Mouse (Mus musculus): Measurements from ENCODE around the gene Ptgis. TPM values are rescaled to one million over a fixed set of nuclear protein-coding genes. Genes with fewer than 3 reads are reported as not detected.

Ptgis gene
- total RNA-seq (2021): 1 to 10 TPM in 1 of 2 experiments, under 1 TPM in 1; 0.79 to 1.2 TPM
- long read RNA-seq, partial matches to known transcripts: 0 of 4 reads
- long read RNA-seq, other reads (novel, unspliced or antisense): 3 of 4 reads

DNA sequence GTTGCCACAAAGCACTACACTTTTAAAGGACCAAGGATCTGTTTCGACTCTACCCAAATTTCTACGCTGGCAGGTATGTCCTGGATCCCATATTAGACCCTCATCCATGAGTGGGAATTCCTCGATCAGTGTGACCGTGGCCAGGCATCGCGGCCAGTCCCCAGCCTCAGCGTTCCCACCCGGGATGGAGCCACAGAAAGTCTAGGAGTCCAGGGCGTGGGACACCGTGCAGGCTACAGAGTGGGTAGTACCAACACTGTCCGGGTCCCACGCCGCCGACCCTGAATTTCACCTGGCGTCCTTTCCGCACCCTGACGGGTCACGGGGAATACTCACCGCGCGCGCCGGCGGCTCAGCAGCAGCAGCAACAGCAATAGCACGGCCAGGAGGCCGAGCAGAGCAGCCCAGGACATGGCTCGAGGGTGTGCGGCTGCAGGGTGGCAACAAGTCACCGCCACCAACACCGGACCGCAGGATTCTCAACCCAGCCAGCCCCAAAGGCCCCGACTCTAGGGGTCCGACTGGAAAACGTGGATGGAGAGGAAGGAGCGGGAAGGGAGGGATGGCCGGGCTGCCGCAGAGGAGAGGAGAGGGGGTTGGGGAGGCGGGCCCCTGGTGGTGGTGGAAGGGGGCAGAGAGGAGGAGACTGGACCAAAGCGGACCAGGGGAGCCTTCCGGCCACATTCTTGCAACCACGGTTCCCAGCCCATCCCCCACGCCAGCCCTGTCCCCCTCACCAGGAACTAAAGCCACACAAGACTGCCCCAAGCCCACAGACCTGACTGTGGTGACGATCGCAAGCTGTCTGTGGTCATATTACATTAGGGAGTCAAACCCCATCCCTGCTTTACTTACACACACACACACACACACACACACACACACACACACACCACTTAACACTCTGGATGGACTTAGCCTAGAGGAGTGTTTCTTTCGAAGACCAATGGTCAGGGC, at the start of gene Ptgis:
Gene Ptgis, minus strand, starts transcription at position 597 of the 957 bp plus-strand sequence.
- DNase-seq (ENCODE audit: low spot score in 2 of 2): no peak

DNA sequence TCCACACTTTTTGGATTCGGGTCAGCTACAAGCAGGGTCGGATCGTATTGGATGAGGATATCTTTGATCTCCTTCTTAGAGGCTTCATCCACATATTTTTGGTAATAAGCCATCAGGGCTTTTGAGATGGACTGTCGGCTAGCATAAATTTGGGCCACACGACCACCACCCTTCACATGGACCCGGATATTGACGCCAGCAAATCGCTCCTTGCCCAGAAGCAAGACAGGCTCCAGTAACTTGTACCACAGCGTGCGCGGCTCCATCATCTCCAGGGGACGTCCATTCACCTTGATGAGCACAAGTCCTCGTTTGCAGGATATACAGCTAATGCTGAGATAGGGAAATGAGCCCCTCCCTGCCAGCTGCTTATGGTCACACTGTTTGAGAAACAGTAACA, 41.1 kb upstream of the Ptgis start:
- no peak for DNase-seq (ENCODE audit: low spot score in 2 of 2)

DNA sequence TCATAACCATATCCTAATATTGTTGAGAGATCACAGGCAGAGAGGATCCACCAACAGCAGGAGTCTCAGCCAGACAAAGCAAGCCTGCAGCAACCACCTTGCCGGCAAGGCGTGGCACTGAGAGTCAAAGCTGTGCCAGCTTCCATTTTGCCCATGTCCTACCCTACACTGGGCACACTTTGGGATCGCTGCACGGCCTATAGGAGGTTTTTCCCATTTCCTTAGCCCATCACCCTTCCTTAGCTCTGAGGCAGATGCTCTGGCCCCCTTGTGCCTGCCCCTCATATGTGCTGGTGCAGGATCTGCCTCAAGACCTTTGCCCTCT, 40.5 kb upstream of the Ptgis start:
- DNase-seq (ENCODE audit: low spot score in 2 of 2): no peak

DNA sequence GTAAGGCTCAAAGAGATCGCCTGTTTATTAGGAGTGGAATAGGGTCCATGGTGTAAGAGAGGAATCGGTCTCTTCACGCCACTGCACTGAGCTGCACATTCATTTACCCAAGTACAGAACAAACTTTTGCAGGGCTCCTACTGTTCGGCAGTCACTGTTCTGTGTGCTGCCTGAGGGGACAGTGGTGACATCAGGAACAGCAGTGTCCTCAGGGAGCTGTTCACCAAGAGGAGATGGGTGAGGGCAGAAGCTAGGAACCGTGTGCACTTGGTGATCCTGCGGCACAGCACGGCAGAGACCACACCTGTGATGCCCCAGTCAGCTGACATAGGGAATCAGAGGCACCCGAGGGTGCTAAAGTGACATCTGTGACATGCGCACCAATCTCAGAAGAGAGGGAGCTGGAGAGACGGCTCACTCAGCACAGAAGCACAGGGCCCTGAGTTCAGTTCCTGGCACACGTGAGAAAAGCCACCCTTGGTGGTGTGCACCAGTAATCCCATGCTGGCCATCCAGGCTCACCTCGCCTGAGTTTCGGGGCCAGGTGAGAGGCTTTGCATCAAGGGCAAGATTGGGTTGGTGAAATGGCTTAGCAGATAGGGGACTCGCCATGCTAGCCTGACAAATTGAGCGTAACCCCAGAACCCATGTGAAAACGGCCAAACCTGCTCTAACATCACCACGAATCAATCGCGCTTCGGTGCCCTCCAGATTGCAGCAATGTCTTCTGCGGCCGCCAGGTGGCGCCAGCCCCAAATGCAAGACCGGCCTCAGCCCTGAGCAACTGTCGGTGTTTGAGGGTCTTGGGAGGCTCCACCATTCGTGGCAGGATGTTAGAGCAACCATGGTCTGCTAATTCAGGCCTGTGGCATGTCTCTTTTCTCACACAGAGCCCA, 39.9 kb upstream of the Ptgis start:
- peak; percentile 51 to 87 for DNase-seq (ENCODE audit: low spot score in 2 of 2)

DNA sequence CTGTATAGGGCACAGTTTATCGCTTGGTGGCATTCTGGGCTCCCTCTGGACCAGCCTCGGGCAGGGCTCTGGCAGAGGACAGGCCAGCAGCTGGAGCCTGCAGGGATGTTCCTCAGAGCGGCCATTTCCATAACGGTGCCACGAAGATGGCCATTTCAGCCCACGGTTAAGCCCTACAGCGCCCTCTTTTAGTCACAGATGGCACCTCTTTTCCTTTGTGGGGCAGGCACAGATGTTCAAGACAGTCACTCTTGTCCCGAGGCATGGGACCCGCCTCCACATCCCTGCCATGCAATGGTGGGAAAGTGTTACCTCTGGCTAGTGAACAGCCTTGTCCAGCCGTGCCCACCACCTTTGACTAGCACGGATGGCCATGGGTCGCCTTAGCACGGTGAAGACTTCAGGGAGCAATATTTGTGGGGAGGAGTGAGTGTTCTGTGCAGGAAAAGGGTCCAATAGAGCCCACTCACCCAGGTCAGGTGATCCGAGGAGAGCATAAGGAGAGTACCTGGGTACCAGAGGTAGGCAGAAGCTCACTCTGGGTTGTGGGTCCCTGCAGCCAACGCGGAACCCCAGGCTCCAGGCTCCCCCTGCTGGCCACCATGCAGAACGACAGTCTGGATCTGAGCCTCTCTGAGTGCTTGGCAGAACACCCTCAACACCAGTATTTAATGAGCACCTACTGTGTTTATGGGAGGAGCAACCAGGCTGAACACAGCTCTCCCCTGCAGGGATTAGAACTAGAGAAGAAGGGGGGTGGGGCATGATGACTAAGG, 38.5 kb upstream of the Ptgis start:
- DNase-seq (ENCODE audit: low spot score in 2 of 2): peak in 1 of 2 experiments; percentile 51

DNA sequence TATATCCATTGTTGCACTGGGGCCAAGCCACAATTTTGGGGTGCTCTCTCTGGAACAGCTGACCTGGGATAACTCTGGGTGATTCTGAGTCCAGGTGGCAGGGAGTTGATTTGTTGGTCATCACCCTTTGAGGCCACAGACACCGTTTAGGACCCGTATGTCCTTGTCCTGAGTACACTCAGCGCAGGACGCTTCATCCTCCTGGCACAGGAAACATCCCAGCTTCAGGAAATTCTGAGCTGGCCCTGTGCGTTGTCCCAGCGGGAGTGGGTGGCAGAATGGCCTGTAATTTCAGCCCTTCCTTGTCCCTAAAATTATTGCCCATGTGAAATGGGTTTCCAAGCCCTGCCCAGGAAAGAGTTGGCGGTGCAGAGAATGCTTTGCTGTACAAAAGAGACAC, 37.6 kb upstream of the Ptgis start:
- DNase-seq (ENCODE audit: low spot score in 2 of 2): no peak

DNA sequence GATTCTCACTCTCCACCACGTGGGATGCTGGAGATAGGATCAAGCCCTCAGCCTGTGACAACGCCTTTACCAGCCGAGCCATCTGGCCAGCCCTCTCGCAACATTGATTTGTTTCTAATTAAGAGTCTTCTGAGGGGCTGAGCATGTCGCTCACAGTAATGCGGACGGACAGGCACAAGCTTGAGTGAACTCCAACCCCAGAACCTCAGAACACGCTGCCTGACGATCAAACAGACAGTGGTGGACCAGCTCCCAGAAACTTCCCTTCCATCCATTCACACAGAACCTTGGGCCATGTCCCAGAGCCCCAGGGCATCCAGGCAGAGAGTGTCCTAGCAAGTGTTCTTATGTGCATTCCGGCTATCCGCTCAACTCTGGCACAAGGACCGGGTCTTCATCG, 36.6 kb upstream of the Ptgis start:
- DNase-seq (ENCODE audit: low spot score in 2 of 2): no peak

DNA sequence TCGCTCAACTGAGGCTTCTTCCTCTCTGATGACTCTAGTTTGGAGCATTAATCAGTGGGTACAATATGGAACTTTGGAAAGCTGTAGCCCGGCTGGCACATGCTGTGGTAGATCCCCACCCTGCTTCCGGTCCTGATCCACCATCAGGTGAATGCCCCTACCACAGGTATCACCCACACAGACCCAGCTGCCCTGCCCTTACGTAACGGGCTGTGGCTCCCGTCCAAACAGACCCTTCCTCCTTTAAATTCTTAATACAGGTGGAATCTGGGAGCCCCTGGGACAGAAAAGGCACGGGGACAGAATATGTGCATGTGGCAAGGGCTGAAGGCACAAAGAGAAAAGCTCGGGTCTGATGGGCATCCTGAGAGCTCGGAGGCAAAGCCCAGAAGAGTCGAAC, 35.5 kb upstream of the Ptgis start:
- DNase-seq (ENCODE audit: low spot score in 2 of 2): no peak

DNA sequence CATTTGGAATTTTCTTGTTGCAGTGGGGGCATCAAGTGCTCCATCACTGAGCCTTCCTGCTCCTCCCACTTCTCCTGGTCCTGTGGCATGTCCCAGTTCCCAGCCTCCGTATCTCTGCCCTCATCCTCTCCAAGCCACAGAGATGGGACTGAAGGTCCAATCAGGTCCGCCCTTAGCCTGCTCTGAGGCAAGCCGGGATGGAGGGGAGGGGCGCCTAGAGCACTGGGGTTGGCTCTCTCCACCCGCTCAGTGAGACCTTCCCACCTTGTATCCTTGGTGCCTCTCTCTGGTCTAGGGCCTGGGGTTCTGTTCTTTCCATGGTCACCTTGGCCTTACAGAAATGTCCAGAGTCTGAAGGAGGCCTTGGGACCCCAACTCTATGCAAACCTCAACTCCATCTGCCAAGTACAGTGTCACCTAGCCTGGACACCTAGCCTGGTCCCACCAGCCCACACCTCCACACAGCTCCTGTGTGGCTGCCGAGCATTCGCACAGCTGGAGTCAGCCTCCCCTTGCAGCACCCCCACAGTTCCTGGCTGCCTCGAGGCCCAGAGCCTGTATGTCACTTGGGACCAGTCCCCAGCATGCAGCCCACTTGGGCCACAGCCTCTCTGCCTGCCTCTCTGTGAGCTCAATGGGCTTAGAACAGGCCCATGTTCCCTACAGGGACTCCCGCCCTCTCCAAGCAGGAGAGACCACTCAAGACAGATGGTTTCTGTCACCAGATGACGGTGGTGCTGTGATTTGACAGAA, 34.5 kb upstream of the Ptgis start:
- no peak for DNase-seq (ENCODE audit: low spot score in 2 of 2)

DNA sequence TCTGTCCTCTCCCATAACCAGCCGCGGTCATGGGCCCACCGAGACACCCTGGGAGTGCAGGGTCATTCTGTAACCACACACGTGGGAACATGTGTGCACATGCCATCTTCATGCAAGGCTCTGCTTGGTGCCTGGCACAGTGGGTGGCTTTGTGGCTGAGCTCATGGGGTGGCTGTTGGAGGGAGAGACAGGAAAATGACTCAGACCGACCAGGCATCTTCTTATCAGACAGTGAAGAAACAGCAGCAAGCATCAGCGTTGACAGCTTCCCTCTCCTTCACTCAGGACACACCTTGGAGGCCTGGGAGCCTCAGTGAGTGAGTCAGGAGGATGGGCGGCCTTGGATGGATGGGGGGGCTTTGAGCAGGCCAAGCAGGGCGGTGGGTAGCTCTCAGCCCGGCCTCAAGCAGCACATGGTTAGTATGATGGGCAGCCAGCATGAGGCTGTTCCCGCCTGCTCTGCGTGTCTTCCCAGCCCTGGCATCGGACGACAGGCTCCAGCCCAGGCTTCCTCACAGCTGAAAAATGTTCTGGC, 32.9 kb upstream of the Ptgis start:
- no peak for DNase-seq (ENCODE audit: low spot score in 2 of 2)

DNA sequence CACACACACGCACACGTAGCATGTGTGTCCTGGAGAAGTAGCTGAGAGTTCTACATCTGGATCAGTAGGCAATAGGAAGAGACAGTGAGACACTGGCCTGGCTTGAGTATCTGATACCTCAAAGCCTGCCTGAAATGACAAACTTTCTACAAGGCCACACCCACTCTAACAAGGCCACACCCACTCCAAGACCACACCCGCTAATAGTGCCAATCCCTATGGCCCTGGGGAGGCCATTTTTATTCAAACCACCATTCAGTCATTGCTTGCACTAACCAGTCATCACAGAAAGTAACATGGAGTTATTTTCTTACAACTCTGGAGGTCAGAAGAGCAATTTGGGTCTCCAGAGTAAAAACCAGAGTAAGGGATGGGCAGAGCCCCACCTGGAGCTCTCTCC, 32.3 kb upstream of the Ptgis start:
- no peak for DNase-seq (ENCODE audit: low spot score in 2 of 2)

DNA sequence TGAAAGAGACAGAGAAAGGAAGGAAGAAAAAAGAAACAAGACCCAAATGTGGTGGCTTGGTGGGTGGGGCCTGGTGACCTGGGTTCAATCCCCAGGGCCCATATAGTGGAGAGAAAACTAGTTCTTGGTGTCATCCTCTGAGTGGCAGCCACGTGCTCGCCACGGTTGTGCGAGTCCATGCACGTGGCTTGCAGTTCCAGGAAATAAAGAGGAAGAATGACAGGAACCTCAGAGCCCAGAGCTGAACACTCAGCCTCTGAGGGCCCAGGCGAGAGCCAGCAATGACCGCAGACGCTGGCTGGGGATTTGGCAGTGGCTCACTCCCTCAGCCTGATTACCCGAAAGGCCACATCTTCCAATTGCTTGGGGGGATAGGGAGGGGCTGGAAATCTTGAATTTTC, 30.7 kb upstream of the Ptgis start:
- DNase-seq (ENCODE audit: low spot score in 2 of 2): no peak

DNA sequence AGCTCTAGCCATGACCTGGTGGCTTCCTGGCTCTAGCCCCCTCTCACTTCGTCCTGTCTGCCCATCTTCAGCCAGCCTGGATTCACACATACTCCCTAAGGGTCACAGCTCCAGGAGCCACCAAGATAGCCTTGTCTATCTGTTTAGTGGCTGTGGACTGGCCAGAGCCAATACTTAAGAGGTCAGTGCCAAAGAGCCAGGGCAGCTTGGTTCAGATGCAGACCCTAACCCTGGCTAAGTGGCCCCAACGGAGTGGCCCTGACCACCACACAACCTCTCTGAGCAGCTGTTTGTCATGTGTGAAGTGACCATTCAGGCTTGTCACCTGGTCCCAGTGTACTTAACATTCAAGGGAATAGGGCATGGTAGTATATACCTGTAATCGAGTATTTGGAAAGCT, 30.1 kb upstream of the Ptgis start:
- no peak for DNase-seq (ENCODE audit: low spot score in 2 of 2)

DNA sequence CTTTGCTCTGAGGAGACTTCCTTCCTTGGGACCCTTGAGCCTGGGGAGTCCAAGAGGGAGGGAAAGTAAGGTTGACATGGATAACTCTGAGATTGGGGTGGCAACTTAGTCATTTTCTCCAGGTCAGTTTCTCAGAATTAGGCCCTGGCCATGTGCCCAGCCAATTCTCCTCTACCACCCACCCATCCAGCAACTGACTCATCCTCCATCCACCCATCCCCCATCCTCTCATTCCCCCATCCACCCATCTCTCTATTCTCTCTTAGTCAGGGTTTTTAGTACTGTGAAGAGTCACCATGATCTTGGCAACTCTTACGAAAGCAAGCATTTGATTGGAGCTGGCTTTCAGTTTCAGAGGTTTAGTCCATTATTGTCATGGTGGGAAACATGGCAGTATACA, 28.3 kb upstream of the Ptgis start:
- DNase-seq (ENCODE audit: low spot score in 2 of 2): no peak

DNA sequence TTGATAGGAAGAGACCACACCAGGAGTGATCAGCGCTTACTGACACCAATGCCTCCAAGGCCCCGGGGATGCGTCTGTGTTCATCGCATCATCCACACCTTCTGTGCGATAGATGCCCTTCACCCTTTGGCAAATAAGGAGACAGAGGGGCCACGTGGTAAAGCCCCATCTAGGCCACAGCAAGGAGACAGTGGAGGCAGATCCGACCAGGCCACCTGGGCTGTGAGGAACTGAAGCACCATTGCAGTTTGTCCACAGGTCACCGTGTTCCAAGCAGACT, 27.9 kb upstream of the Ptgis start:
- no peak for DNase-seq (ENCODE audit: low spot score in 2 of 2)

DNA sequence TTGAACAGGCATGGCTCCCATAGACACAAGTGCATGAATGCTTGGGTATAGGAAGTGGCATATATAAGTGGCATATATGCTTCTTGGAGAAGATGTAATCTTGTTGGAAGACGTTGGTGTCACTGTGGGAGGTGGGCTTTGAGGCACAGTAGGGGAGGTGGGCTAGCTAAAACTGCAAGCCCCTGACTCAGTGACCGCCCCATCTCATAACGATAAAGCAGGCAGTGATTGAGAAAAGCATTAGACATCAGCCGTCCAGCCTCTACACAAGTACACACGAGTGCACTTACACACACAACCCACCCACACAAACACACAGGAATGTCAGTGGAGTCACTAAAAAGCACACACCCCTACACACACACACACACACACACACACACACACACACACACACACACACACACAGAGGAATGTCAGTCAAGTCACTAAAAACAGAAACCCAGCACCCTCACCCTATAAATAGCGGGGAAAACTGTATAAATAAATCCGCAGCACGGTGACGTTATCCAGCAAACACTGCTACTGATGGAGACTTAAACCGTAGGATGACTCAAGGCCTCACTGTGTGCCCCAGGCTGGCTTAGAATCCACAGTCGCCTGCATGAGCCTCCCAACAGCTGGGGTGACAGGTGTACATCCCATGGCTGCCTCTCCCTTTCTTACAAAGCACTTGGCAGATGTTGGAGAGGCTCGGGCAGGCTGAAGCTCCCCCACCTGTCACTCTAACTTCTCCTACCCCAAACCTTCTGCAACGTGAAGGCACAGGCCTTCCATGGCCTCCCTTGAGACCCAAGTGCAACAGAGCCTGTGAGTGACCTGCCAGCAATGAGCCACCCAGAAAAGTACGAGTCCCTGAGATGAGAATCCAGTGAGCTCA, 27.4 kb upstream of the Ptgis start:
- DNase-seq (ENCODE audit: low spot score in 2 of 2): peak in 1 of 2 experiments; percentile 20

DNA sequence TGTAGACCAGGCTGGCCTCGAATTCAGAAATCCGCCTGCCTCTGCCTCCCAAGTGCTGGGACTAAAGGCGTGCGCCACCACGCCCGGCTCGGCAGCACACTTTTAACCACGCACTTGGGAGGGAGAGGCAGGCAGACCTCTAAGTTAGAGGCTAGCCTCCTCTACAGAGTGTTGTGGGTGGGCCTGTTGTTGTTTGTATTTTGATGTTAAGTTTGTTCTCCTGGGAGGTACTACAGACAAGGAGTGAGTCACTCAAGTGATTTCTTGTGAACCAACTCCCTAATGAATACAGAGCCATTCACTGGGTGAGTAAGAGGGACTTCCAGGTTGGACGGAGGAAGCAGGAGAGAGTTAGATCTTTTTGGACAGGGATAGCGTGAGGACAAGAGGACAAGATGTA, 25.8 kb upstream of the Ptgis start:
- no peak for DNase-seq (ENCODE audit: low spot score in 2 of 2)

DNA sequence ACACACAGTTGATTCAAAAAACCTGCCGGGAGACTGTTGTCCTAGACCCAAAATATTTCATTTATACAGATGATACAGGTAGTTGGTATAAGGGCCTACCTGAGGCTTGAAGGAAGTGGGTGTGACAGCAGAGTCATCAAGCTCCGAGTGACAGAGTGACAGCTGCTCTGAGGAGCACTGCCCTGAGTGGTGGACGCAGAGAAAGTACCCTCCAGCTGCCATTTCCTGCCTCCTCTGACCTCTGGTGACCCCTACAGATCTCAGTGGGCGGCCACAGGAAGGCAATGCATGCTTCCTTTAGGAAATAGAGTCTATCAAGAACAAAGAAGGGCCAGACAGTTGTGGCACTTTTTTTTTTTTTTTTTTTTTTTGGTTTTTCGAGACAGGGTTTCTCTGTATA, 25.4 kb upstream of the Ptgis start:
- DNase-seq (ENCODE audit: low spot score in 2 of 2): no peak

DNA sequence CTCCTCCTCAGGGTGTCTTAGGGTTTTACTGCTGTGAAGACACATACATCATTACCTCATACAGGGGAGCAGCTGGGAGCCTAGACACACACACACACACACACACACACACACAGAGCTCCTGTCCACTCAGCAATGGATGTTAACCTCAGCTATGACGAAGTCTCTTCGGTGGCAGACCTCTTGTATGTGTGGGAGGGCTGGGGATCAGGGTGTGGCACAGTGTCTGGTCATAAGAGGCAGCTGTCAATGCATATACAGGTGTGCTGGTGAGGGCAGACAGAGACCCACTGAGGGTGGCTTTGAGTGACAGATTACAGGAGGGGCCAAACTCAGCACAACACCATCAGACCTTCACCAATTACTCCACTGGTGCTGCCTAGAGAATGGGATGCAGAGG, 24.6 kb upstream of the Ptgis start:
- no peak for DNase-seq (ENCODE audit: low spot score in 2 of 2)

DNA sequence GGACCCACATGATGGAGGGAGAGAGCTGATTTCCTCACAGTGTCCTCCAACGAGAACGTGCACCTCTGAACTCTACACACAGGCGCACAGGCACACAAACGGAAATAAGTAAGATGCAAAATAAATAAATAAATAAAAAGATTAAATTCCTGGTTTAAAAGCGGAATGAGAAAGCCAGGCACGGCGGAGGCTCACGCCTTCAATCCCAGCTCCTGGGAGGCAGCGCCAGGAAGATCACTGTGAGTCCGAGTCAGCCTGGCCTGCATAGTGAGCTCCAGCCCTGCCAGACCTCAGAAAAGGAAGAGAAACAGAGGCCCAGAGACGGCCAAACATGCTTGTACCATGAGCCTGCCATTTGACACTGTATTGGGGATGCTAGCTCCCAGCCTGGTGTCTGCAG, 23.5 kb upstream of the Ptgis start:
- DNase-seq (ENCODE audit: low spot score in 2 of 2): no peak
